10 mouse cellular contexts compared by ENCODE assay signal in the genomic region with DNA sequence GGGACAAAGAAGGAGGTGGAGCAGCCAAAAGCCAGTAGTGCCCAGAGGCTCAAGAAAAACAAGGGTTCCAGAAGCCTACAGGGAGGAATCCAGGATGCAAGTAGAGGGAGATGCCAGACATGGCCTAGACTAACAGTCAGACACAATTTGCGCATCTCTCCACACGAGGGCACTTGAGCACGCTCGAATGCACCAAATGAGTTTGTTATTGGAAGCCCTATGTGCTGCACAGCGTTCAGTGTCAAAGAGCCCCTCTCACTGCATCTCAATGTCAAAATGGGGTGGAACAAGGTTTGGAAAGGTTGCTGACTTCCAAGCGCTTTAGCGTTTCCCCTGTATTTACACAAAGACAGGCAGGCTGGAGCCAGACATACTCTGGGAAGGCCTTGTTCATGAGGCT.
DNase-seq lines count a peak whose midpoint lies in the region; ATAC-seq and TF ChIP-seq lines count a peak whose summit lies in the region.
"Had no signal": no experiment of that assay in that cellular context is flagged by ENCODE, and none has a peak within 500 bp of the region (broad histone marks: within the 10 kb centered on the region; RNA-seq: fewer than 3 reads in every experiment).

No protein-coding gene starts in this region.

- H3K9ac ChIP-seq in kidney, embryonic 15.5 days = no peak overlapping the region
- H3K9ac ChIP-seq in embryonic facial prominence, embryonic 14.5 days (ENCODE audit: low read depth, low read length) = no peak overlapping the region
- no peak overlapping the region for H3K9ac ChIP-seq in midbrain, postnatal 0 days (replicated peaks; ENCODE audit: low read length, poor library complexity, severe bottlenecking)
- H3K9ac ChIP-seq: heart, embryonic 15.5 days had no signal

- no peaks in the 10 kb centered on the region for H3K9me3 ChIP-seq in kidney, embryonic 15.5 days (replicated peaks)
- H3K9me3 ChIP-seq in embryonic facial prominence, embryonic 14.5 days (ENCODE audit: control insufficient read depth, low read length) = no peaks in the 10 kb centered on the region
- H3K9me3 ChIP-seq in midbrain, postnatal 0 days (ENCODE audit: low read length) = no peaks in the 10 kb centered on the region
- H3K9me3 ChIP-seq: heart, embryonic 15.5 days had no signal

- peak; percentile 10 to 32 for DNase-seq in kidney, postnatal 4 days
- peak; percentile 11 for DNase-seq in embryonic facial prominence, embryonic 14.5 days (ENCODE audit: low spot score)
- DNase-seq in layer of hippocampus, adult 8-10 months (ENCODE audit: low spot score in 2 of 2) = peak; percentile 72 to 77
- peak; percentile 89 for DNase-seq in midbrain, postnatal 0 days (ENCODE audit: low spot score)
- DNase-seq in urinary bladder, adult 18-20 months (ENCODE audit: low spot score in 2 of 2) = no peak
- DNase-seq in gastrocnemius, adult 2 months = no peak

- H3K4me2 ChIP-seq in kidney, embryonic 15.5 days = no peak overlapping the region
- H3K4me2 ChIP-seq in embryonic facial prominence, embryonic 14.5 days (ENCODE audit: low read depth, low read length) = no peak overlapping the region
- H3K4me2 ChIP-seq in midbrain, postnatal 0 days (ENCODE audit: low read depth, low read length, poor library complexity, severe bottlenecking) = no peak overlapping the region

- H3K27me3 ChIP-seq in kidney, embryonic 15.5 days = peaks cover 35% of the 10 kb centered on the region
- H3K27me3 ChIP-seq in embryonic facial prominence, embryonic 14.5 days (replicated peaks; ENCODE audit: control insufficient read depth, insufficient read depth, low read length) = peaks cover 42% of the 10 kb centered on the region
- no peaks in the 10 kb centered on the region for H3K27me3 ChIP-seq in midbrain, postnatal 0 days (ENCODE audit: insufficient read depth, low read length)
- H3K27me3 ChIP-seq: Patski had no signal

- ATAC-seq in kidney, embryonic 15.5 days (replicated peaks; ENCODE audit: low FRiP score) = no peak
- no peak for ATAC-seq in embryonic facial prominence, embryonic 14.5 days (ENCODE audit: low read depth)
- ATAC-seq in midbrain, postnatal 0 days (ENCODE audit: low FRiP score) = peak; percentile 75
- no peak for ATAC-seq in erythroid progenitor cell, adult 5-6 weeks (replicated peaks; ENCODE audit: low FRiP score, poor library complexity, severe bottlenecking)
- ATAC-seq: Patski had no signal

- H3K36me3 ChIP-seq in kidney, embryonic 15.5 days = no peaks in the 10 kb centered on the region
- no peaks in the 10 kb centered on the region for H3K36me3 ChIP-seq in embryonic facial prominence, embryonic 14.5 days (ENCODE audit: control insufficient read depth, insufficient read depth, low read length)
- no peaks in the 10 kb centered on the region for H3K36me3 ChIP-seq in midbrain, postnatal 0 days (ENCODE audit: insufficient read depth, low read length)
- H3K36me3 ChIP-seq: heart, embryonic 15.5 days had no signal

- WGBS in kidney, embryonic 15.5 days = 19% methylated on average over 7 of the region's 7 CpGs
- 24% methylated on average over 7 of the region's 7 CpGs for WGBS in embryonic facial prominence, embryonic 14.5 days
- 12% methylated on average over 7 of the region's 7 CpGs for WGBS in midbrain, postnatal 0 days

- TF ChIP-seq CTCF in midbrain, postnatal 0 days (IDR thresholded peaks at IDR 0.05) = peak; percentile 88
- no peak for TF ChIP-seq CTCF in gastrocnemius, adult 2 months (IDR thresholded peaks at IDR 0.05)

- H3K4me1 ChIP-seq in kidney, embryonic 15.5 days = peaks cover 12% of the 10 kb centered on the region
- H3K4me1 ChIP-seq in embryonic facial prominence, embryonic 14.5 days (ENCODE audit: control insufficient read depth, insufficient read depth, low read length) = no peaks in the 10 kb centered on the region
- peaks cover 4% of the 10 kb centered on the region for H3K4me1 ChIP-seq in midbrain, postnatal 0 days (ENCODE audit: insufficient read depth, low read length)

- intact Hi-C loops in gastrocnemius, adult 2 months (cut with DNase I) = no loop called here

- H3K4me3 ChIP-seq in kidney, embryonic 15.5 days (replicated peaks) = no peak overlapping the region
- no peak overlapping the region for H3K4me3 ChIP-seq in embryonic facial prominence, embryonic 14.5 days (ENCODE audit: low read depth, low read length)
- no peak overlapping the region for H3K4me3 ChIP-seq in midbrain, postnatal 0 days (ENCODE audit: low read depth, low read length)
- no peak overlapping the region for H3K4me3 ChIP-seq in gastrocnemius, adult 2 months

- H3K27ac ChIP-seq in kidney, embryonic 15.5 days = no peak overlapping the region
- H3K27ac ChIP-seq in embryonic facial prominence, embryonic 14.5 days (replicated peaks; ENCODE audit: low read depth, low read length) = no peak overlapping the region
- H3K27ac ChIP-seq in midbrain, postnatal 0 days (ENCODE audit: low read depth, low read length) = no peak overlapping the region
- no peak overlapping the region for H3K27ac ChIP-seq in gastrocnemius, adult 2 months
- H3K27ac ChIP-seq: heart, embryonic 15.5 days had no signal

Comparison
In these comparisons a context has a peak if more than half of its experiments do, and no peak if none do; other contexts are left out.
1. DNase-seq: peak in kidney, postnatal 4 days (2 of 2), embryonic facial prominence, embryonic 14.5 days (single experiment), layer of hippocampus, adult 8-10 months (2 of 2) and midbrain, postnatal 0 days (single experiment); none in urinary bladder, adult 18-20 months (0 of 2) and gastrocnemius, adult 2 months (single experiment).